ENCODE assay signal across 27 mouse cellular contexts in genomic region chr2:11623726-11624125, GRCm38 (mm10). TPM values are rescaled to one million over a fixed set of nuclear protein-coding genes. Genes with fewer than 3 reads are reported as not detected.
A peak's percentile ranks its signal among the peaks of the same experiment; 100 is the strongest.
DNase-seq lines count a peak whose midpoint lies in the region; ATAC-seq lines count a peak whose summit lies in the region.
"Had no signal": no experiment of that assay in that cellular context is flagged by ENCODE, and none has a peak within 500 bp of the region (broad histone marks: within the 10 kb centered on the region; RNA-seq: fewer than 3 reads in every experiment).

No protein-coding gene starts in this region.

- H3K9me3 ChIP-seq in heart, embryonic 16.5 days (replicated peaks; ENCODE audit: control insufficient read depth, low read length), result no peaks in the 10 kb centered on the region
- H3K9me3 ChIP-seq: embryonic facial prominence, embryonic 10.5 days; embryonic facial prominence, embryonic 12.5 days; forebrain, embryonic 13.5 days; forebrain, embryonic 15.5 days; G1E had no signal

- no peak overlapping the region for H3K4me3 ChIP-seq in heart, embryonic 16.5 days (ENCODE audit: low read length)
- H3K4me3 ChIP-seq: embryonic facial prominence, embryonic 10.5 days; embryonic facial prominence, embryonic 12.5 days; forebrain, embryonic 13.5 days; forebrain, embryonic 15.5 days had no signal

- no peak for DNase-seq in heart, adult 18-20 months
- peak; percentile 20 for DNase-seq in MN1 (ENCODE audit: low spot score)
- DNase-seq in kidney, postnatal 4 days, result no peak
- no peak for DNase-seq in cerebellum, postnatal 36 days
- no peak for DNase-seq in left cerebral cortex, adult 11 months (ENCODE audit: low spot score)
- DNase-seq: adrenal gland, adult 2 months; adrenal gland, postnatal 10 days; adrenal gland, postnatal 25 days; cerebellum, adult 11 months; cerebellum, adult 18-20 months; cerebellum, adult 8-10 months; cerebellum, adult 9-11 months; cerebellum, postnatal 14 days; forebrain, postnatal 0 days had no signal

- no peak for ATAC-seq in heart, embryonic 16.5 days (replicated peaks; ENCODE audit: extremely low read depth, insufficient read depth, low FRiP score)
- ATAC-seq in CD4-positive, CD25-positive, alpha-beta regulatory T cell, adult 4 months, result peak; percentile 19
- ATAC-seq: forebrain, embryonic 13.5 days; forebrain, embryonic 15.5 days; forebrain, postnatal 0 days had no signal

- H3K36me3 ChIP-seq in heart, embryonic 16.5 days (ENCODE audit: control insufficient read depth, insufficient read depth), result no peaks in the 10 kb centered on the region
- H3K36me3 ChIP-seq: embryonic facial prominence, embryonic 10.5 days; embryonic facial prominence, embryonic 12.5 days; forebrain, embryonic 15.5 days; G1E had no signal

- H3K4me1 ChIP-seq in heart, embryonic 16.5 days (ENCODE audit: control insufficient read depth, insufficient read depth, low read length), result no peaks in the 10 kb centered on the region
- H3K4me1 ChIP-seq: embryonic facial prominence, embryonic 10.5 days; embryonic facial prominence, embryonic 12.5 days; forebrain, embryonic 13.5 days; forebrain, embryonic 15.5 days had no signal

- peak overlapping the region; percentile 30; the same call in 1 of the 2 replicates for H3K27ac ChIP-seq in heart, embryonic 16.5 days (ENCODE audit: low read length)
- H3K27ac ChIP-seq: embryonic facial prominence, embryonic 10.5 days; embryonic facial prominence, embryonic 12.5 days; forebrain, embryonic 13.5 days; forebrain, embryonic 15.5 days had no signal

- H3K27me3 ChIP-seq in heart, embryonic 16.5 days (ENCODE audit: control insufficient read depth, insufficient read depth, low read length), result no peaks in the 10 kb centered on the region
- H3K27me3 ChIP-seq: embryonic facial prominence, embryonic 12.5 days; forebrain, embryonic 13.5 days; forebrain, embryonic 15.5 days had no signal

- H3K9ac ChIP-seq in heart, embryonic 16.5 days (ENCODE audit: low read length), result no peak overlapping the region
- H3K9ac ChIP-seq: embryonic facial prominence, embryonic 12.5 days; forebrain, embryonic 13.5 days; forebrain, embryonic 15.5 days; forebrain, postnatal 0 days had no signal

- H3K4me2 ChIP-seq in heart, embryonic 16.5 days (ENCODE audit: low read depth, low read length), result no peak overlapping the region
- H3K4me2 ChIP-seq: embryonic facial prominence, embryonic 12.5 days; forebrain, embryonic 13.5 days; forebrain, embryonic 15.5 days had no signal

- 82% methylated on average over 2 of the region's 2 CpGs for WGBS in heart, embryonic 16.5 days

RNA-seq across cellular contexts. Expression of gene Gm17490, which starts 2.3 kb away (rescaled TPM):
- not detected in 2 replicates for polyA plus RNA-seq in heart, embryonic 16.5 days (2015; fragmentation: Nextera tagmentation; extraction: Ambion mirVana)
- not detected for total RNA-seq in heart, adult 18-20 months (2021)
- not detected for polyA plus RNA-seq in CD4-positive, CD25-positive, alpha-beta regulatory T cell, adult 4 months (2017; shearing (Covaris generic))
- total RNA-seq: adrenal gland, adult 2 months; adrenal gland, postnatal 10 days; adrenal gland, postnatal 25 days; adrenal gland, postnatal 4 days; forebrain, postnatal 0 days; G1E had no signal
- polyA plus RNA-seq: adrenal gland, adult 2 months; brain, embryonic 14.5 days; C2C12; cortical plate, adult 2 months; embryonic facial prominence, embryonic 10.5 days; embryonic facial prominence, embryonic 12.5 days; embryonic facial prominence, embryonic 14.5 days; forebrain, embryonic 11.5 days; forebrain, embryonic 13.5 days; forebrain, embryonic 15.5 days; forebrain, postnatal 0 days; G1E had no signal

RNA-seq across cellular contexts. Expression of gene Il2ra, which starts 18.9 kb away (rescaled TPM):
- 8.6 and 21.2 TPM in 2 replicates for polyA plus RNA-seq in heart, embryonic 16.5 days (2015; fragmentation: Nextera tagmentation; extraction: Ambion mirVana)
- 1 to 10 TPM in 1 of 2 experiments, under 1 TPM in 1; 0.62 to 1.2 TPM for total RNA-seq in heart, adult 18-20 months (2021)
- 100 to 1,000 TPM; 347 to 420 TPM for polyA plus RNA-seq in CD4-positive, CD25-positive, alpha-beta regulatory T cell, adult 4 months (2017; shearing (Covaris generic))
- total RNA-seq: forebrain, postnatal 0 days had no signal
- polyA plus RNA-seq: adrenal gland, adult 2 months; C2C12; embryonic facial prominence, embryonic 10.5 days; embryonic facial prominence, embryonic 12.5 days; embryonic facial prominence, embryonic 14.5 days; forebrain, embryonic 11.5 days; forebrain, embryonic 13.5 days; forebrain, embryonic 15.5 days; forebrain, postnatal 0 days; G1E had no signal

RNA-seq across cellular contexts. Expression of gene Rbm17, which starts 19.8 kb away (rescaled TPM):
- 84.5 and 102 TPM in 2 replicates for polyA plus RNA-seq in heart, embryonic 16.5 days (2015; fragmentation: Nextera tagmentation; extraction: Ambion mirVana)
- total RNA-seq in heart, adult 18-20 months (2021), result 10 to 100 TPM; 56.4 to 64.0 TPM
- 10 to 100 TPM; 34.7 TPM for polyA plus RNA-seq in CD4-positive, CD25-positive, alpha-beta regulatory T cell, adult 4 months (2017; shearing (Covaris generic))

Comparison
In these comparisons a context has a peak if more than half of its experiments do, and no peak if none do; other contexts are left out.
1. RNA of gene Il2ra, which starts 18.9 kb away (polyA plus RNA-seq): 347 to 420 TPM in CD4-positive, CD25-positive, alpha-beta regulatory T cell, adult 4 months; 8.6 to 21.2 TPM in heart, embryonic 16.5 days; every median in the first group is over 10 times any median in the second.